Mouse (Mus musculus): ENCODE measurements around the gene Atf6. TPM values are rescaled to one million over a fixed set of nuclear protein-coding genes. Genes with fewer than 3 reads are reported as not detected.

The Atf6 gene
- polyA plus RNA-seq, 1 experiment from 2014 or later, result 6.0 TPM

DNA sequence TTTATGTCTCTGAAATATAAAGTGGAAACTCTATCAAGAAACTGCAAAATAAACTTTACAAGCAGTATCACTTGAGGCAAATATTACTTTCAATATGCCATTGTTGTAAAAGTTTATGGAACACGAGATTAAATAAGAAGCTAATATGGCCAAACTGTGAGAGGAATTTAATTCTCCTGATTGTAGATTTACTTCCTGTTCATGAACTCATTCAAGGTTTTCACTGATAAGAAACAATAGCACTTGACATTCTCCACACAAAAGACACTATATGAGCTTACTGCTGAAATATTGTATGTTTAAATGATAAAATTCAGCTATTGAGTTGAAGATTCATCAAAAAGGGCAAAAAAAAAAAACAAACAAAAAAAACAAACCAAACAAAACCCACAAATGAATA, 102.8 kb downstream of the Atf6 start:
- 68% methylated on average over 1 of the region's 1 CpGs for WGBS (ENCODE audit: insufficient replicate concordance)
- no peak overlapping the region for H3K4me2 ChIP-seq (ENCODE audit: low read depth, low read length)
- DNase-seq, result no peak
- no peaks in the 10 kb centered on the region for H3K4me1 ChIP-seq (ENCODE audit: insufficient read depth)
- H3K36me3 ChIP-seq (replicated peaks; ENCODE audit: insufficient read depth, low read length), result 0 out of 2 replicates have a peak, but pooled peaks cover 10% of the 10 kb centered on the region
- no peak overlapping the region for H3K27ac ChIP-seq (ENCODE audit: low read depth)
- H3K27me3 ChIP-seq (ENCODE audit: insufficient read depth, low read length), result no peaks in the 10 kb centered on the region
- no peak for ATAC-seq
- TF ChIP-seq CTCF (IDR thresholded peaks at IDR 0.05; ENCODE audit: low read depth), result no peak
- no peak for TF ChIP-seq EP300 (IDR thresholded peaks at IDR 0.05; ENCODE audit: low read depth)
- H3K9ac ChIP-seq (replicated peaks), result no peak overlapping the region
- H3K9me3 ChIP-seq (ENCODE audit: low read length), result 0 out of 2 replicates have a peak, but pooled peaks cover 3% of the 10 kb centered on the region
- no peak overlapping the region for H3K4me3 ChIP-seq (ENCODE audit: low read depth, low read length)

GRCm38 (mm10) chr1:170761634-170762033, 105.9 kb downstream of the Atf6 start:
- ATAC-seq, result no peak
- H3K4me2 ChIP-seq (ENCODE audit: low read depth, low read length), result no peak overlapping the region
- no peak overlapping the region for H3K4me3 ChIP-seq (ENCODE audit: low read depth, low read length)
- no peak for TF ChIP-seq EP300 (IDR thresholded peaks at IDR 0.05; ENCODE audit: low read depth)
- TF ChIP-seq CTCF (IDR thresholded peaks at IDR 0.05; ENCODE audit: low read depth), result no peak
- no peak for DNase-seq
- H3K4me1 ChIP-seq (ENCODE audit: insufficient read depth), result no peaks in the 10 kb centered on the region
- 0 out of 2 replicates have a peak, but pooled peaks cover 10% of the 10 kb centered on the region for H3K36me3 ChIP-seq (replicated peaks; ENCODE audit: insufficient read depth, low read length)
- H3K27ac ChIP-seq (ENCODE audit: low read depth), result no peak overlapping the region
- 0 out of 2 replicates have a peak, but pooled peaks cover 3% of the 10 kb centered on the region for H3K9me3 ChIP-seq (ENCODE audit: low read length)
- H3K27me3 ChIP-seq (ENCODE audit: insufficient read depth, low read length), result no peaks in the 10 kb centered on the region
- no peak overlapping the region for H3K9ac ChIP-seq (replicated peaks)
- 84% methylated on average over 1 of the region's 1 CpGs for WGBS (ENCODE audit: insufficient replicate concordance)

- H3K9me3 ChIP-seq (ENCODE audit: low read length), result no peaks in the 10 kb centered on the region
- no peaks in the 10 kb centered on the region for H3K36me3 ChIP-seq (replicated peaks; ENCODE audit: insufficient read depth, low read length)
- 86% methylated on average over 5 of the region's 5 CpGs for WGBS (ENCODE audit: insufficient replicate concordance)
- TF ChIP-seq CTCF (IDR thresholded peaks at IDR 0.05; ENCODE audit: low read depth) (no peak), EP300 (IDR thresholded peaks at IDR 0.05; ENCODE audit: low read depth) (no peak)
- no peak overlapping the region for H3K4me2 ChIP-seq (ENCODE audit: low read depth, low read length)
- H3K27me3 ChIP-seq (ENCODE audit: insufficient read depth, low read length), result no peaks in the 10 kb centered on the region
- no peak overlapping the region for H3K27ac ChIP-seq (ENCODE audit: low read depth)
- H3K4me3 ChIP-seq (ENCODE audit: low read depth, low read length), result no peak overlapping the region
- DNase-seq (no peak), ATAC-seq (no peak)
- no peak overlapping the region for H3K9ac ChIP-seq (replicated peaks)
- no peaks in the 10 kb centered on the region for H3K4me1 ChIP-seq (ENCODE audit: insufficient read depth)
Observed at GRCm38 (mm10) chr1:170753597-170753996, 114.0 kb downstream of the Atf6 start.

- no peak overlapping the region for H3K9ac ChIP-seq (replicated peaks)
- TF ChIP-seq EP300 (IDR thresholded peaks at IDR 0.05; ENCODE audit: low read depth) (no peak), CTCF (IDR thresholded peaks at IDR 0.05; ENCODE audit: low read depth) (no peak)
- H3K9me3 ChIP-seq (ENCODE audit: low read length), result no peaks in the 10 kb centered on the region
- ATAC-seq (no peak), DNase-seq (no peak)
- H3K27ac ChIP-seq (ENCODE audit: low read depth), result no peak overlapping the region
- no peaks in the 10 kb centered on the region for H3K36me3 ChIP-seq (replicated peaks; ENCODE audit: insufficient read depth, low read length)
- no peak overlapping the region for H3K4me2 ChIP-seq (ENCODE audit: low read depth, low read length)
- 89% methylated on average over 7 of the region's 7 CpGs for WGBS (ENCODE audit: insufficient replicate concordance)
- no peaks in the 10 kb centered on the region for H3K27me3 ChIP-seq (ENCODE audit: insufficient read depth, low read length)
- H3K4me1 ChIP-seq (ENCODE audit: insufficient read depth), result no peaks in the 10 kb centered on the region
- no peak overlapping the region for H3K4me3 ChIP-seq (ENCODE audit: low read depth, low read length)
Observed at GRCm38 (mm10) chr1:170751797-170752196, 115.8 kb downstream of the Atf6 start.

- no peaks in the 10 kb centered on the region for H3K9me3 ChIP-seq (ENCODE audit: low read length)
- H3K36me3 ChIP-seq (replicated peaks; ENCODE audit: insufficient read depth, low read length), result peaks cover 7% of the 10 kb centered on the region
Observed at GRCm38 (mm10) chr1:170746523-170746922, 121.0 kb downstream of the Atf6 start.

DNA sequence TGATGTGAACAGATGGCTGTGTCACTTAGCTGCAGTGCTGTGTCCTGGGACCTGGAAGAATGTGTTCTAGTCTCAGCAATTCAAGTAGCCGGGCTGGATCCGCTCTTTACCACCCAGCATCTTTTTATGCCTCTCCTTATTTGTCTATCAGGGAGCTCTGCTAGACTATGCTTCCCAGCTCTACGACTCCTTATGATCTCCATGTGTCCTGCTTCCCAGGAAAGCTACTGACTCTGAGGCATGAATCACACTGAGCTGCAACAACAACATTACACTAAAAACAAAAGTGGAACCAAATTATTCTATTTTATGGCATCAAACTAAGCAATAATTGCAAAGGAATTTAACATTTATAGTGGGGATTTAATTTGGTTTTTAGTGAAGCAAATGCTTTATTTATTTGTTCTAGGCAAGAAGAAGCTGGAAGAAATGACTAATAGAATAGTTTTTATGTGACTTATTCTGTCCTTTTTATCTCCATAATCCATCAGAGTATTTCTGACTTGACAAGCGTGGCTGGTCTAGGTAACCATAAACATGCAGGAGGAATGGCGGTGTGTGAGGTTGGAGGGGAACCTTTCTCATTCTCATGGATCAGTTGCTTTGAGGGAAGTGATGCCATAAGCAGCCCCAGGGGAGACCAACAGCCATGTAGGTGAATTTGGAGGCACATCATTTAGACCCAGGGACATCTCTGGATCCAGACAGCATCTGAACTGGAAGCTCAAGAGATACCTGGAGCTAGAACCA, 125.9 kb downstream of the Atf6 start:
- H3K9ac ChIP-seq (replicated peaks), result no peak overlapping the region
- TF ChIP-seq CTCF (IDR thresholded peaks at IDR 0.05; ENCODE audit: low read depth) (no peak), EP300 (IDR thresholded peaks at IDR 0.05; ENCODE audit: low read depth) (no peak)
- ATAC-seq (no peak), DNase-seq (no peak)
- H3K9me3 ChIP-seq (ENCODE audit: low read length), result no peaks in the 10 kb centered on the region
- H3K27ac ChIP-seq (ENCODE audit: low read depth), result no peak overlapping the region
- H3K36me3 ChIP-seq (replicated peaks; ENCODE audit: insufficient read depth, low read length), result peaks cover 12% of the 10 kb centered on the region
- H3K27me3 ChIP-seq (ENCODE audit: insufficient read depth, low read length), result no peaks in the 10 kb centered on the region
- H3K4me3 ChIP-seq (ENCODE audit: low read depth, low read length), result no peak overlapping the region
- no peaks in the 10 kb centered on the region for H3K4me1 ChIP-seq (ENCODE audit: insufficient read depth)
- no peak overlapping the region for H3K4me2 ChIP-seq (ENCODE audit: low read depth, low read length)
- WGBS (ENCODE audit: insufficient replicate concordance), result 83% methylated on average over 5 of the region's 5 CpGs

More at GRCm38 (mm10) chr1:170746523-170746922, 121.0 kb downstream of the Atf6 start:
- no peak for ATAC-seq
- H3K4me1 ChIP-seq (ENCODE audit: insufficient read depth), result no peaks in the 10 kb centered on the region
- H3K9ac ChIP-seq (replicated peaks), result no peak overlapping the region
- 76% methylated on average over 5 of the region's 5 CpGs for WGBS (ENCODE audit: insufficient replicate concordance)
- H3K4me2 ChIP-seq (ENCODE audit: low read depth, low read length), result no peak overlapping the region
- H3K27me3 ChIP-seq (ENCODE audit: insufficient read depth, low read length), result no peaks in the 10 kb centered on the region
- no peak for TF ChIP-seq CTCF (IDR thresholded peaks at IDR 0.05; ENCODE audit: low read depth)
- TF ChIP-seq EP300 (IDR thresholded peaks at IDR 0.05; ENCODE audit: low read depth), result no peak
- no peak overlapping the region for H3K27ac ChIP-seq (ENCODE audit: low read depth)
- no peak overlapping the region for H3K4me3 ChIP-seq (ENCODE audit: low read depth, low read length)
- no peak for DNase-seq

Data from liver, postnatal 0 days (tissue).